Mouse (Mus musculus): ENCODE data around the gene Nkx6-1. TPM values are rescaled to one million over a fixed set of nuclear protein-coding genes. Genes with fewer than 3 reads are reported as not detected.

Gene Nkx6-1
- polyA plus RNA-seq, 3 experiments from 2014 or later = not detected

DNA sequence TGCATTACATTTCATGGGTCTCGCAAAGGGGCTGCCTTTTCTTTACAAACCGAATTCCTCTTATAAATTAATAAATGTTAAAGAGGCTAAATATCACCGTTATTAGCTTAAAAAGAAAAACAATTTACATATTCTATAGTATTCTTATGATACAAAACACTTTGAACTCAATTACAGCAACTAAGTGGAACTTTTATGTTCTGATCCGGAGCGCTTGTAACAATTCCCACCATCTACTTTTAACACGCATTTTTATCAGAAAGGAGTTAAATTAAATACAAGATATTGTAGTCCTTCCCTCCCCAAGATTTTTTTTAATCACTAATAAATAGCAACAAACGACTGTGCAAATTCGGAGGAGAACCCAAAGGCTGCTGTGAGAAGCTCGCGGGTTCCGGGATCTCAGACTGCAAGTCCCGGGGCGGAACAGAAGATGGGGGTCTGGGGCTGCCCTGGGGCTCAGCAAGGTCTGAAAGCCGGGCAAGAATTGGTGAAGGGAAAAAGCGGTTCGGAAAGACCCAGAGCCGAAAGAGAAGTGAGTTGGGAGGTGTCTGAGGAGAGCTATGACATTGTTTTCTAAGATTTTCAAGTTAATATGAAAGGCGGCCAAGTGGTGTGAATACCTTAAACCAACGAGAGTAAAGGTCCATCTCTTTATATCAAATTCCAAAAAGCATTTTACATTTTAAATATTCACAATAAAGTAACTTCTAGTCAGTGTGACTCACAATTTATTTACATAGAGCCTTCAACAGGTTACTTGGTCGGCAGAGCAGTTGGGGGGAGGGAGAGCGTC, 6.4 kb downstream of the Nkx6-1 start:
- ATAC-seq = no peak

DNA sequence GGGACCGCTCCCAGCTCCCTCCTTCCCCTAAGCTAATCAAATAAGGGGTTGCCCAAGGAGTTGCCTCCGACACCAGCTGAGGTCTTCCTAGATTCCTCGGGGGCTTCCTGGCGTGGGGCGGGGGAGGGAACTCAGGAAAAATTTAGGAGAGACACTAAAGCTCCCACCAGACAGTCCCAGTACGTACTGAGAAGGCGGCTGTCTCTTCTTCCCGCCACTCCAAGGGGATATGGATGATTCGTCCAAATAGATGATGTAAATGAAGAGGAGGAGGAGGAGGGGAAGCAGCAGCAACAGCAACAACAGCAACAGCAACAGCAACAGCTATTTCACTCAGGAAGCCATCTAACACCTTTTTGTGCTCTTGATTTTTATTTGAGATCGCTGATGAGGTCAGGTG, 7.1 kb downstream of the Nkx6-1 start:
- ATAC-seq = no peak

GRCm38 (mm10) chr5:101656107-101656506, 8.7 kb downstream of the Nkx6-1 start:
- no peak for ATAC-seq

DNA sequence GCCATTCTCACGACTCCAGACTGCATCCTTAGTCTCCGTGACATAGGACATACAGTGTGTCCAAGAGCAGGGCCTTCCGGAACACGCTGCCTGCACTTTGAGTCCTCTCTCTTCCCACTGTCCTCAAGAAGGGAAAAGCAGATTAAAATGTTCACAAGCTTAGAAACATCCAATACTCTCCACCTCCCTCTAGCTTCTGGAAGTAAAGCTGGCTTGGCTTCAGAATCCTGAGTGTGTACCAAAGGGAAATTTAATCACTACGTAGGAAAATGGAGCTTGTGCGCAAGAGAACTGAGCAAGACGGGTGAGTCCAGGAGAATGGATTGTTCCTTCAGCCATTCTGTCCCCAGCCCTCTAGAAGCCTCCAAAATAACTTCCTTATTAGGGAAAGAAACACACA, 9.4 kb downstream of the Nkx6-1 start:
- no peak for ATAC-seq

DNA sequence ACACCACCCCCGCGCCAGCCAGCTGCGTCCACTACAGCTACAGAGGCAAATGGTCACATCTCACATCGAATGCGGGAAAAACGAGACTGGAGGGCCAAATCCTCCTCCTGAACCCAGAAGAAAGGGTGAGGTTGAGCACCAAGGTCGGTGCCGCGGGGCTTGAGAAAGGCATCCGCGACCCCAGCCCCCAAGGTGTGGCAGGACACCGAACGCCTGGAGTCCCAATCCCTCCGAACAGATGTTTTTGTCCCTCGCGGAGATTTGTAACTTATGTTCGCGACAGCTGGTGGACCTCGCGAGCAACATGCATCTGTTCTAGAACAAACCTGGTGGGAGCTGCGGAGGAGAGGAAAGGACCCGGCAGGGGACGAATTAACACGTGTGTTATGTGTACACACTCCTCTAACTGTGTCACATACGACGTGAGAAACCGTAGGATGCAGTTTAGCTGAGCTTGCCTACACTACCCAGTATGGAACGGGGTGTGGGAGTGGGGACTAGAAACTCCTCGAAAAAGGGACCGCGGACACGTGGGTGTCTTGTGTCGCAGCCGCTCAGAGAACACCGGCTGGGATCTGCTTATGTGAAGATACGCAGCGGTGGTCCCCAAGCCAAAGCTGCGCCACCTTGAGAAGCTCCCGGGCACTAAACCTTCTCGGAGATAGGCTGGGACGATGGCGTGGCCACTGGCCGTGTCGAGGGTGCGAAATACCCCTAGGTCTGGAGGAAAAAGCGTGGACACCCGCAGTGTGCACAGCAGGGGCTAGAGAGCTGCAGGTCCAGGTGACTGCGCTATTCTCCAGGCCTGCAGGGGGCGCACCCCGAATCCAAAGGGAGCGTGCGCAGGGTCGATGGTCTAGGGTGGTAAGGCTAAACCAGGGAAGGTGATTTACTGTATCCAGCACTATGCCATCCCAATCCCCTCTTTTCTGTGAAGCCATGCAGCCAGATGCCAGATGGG, 16.8 kb downstream of the Nkx6-1 start:
- ATAC-seq = no peak

GRCm38 (mm10) chr5:101646961-101647575, 17.7 kb downstream of the Nkx6-1 start:
- no peak for ATAC-seq

DNA sequence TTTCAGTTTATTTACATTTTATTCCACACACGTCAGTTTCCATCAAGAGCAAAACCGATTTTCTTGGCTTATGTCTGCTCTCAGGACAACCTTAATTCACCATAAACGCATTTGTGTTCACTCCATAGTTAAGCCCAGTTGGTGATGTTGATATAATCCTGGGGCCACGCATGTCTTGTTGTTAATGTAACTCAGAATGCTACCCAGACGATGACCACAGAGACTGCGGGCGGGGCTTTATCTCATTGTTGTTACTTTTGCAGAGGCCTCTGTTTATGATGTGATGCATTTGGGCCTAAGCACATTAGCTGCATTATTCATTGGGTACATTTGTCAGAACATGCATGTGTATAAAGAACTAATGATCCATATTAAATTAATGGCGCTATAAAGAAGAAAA, 19.7 kb downstream of the Nkx6-1 start:
- no peak for ATAC-seq

DNA sequence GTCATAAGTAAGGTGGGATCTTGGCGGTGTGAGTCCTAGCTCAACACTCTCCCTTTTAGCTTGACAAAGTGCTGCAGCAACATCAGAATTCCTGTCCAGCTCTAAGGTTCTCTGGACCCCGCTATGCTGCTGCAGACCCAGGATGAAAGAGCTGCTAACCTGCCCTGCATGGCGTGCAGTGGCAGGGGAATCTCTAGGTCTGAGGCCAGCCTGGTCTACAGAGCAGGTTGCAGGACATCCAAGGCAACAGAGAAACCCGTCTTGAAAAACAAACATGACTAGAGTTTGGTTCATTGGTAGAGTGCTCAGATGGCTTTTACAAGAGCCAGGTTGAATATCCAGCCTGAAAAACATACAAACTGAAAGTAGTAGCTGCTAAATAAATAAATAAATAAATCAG, 26.7 kb downstream of the Nkx6-1 start:
- ATAC-seq = no peak

Other genes with a start within 250 kb of the Nkx6-1 start
- not detected for gene Cds1, start 100.1 kb upstream of the Nkx6-1 start, polyA plus RNA-seq (2017; shearing (Covaris generic))

All from inflammation-experienced regulatory T-cells, adult 6 months (primary cell).